Comparison of ENCODE assay signal across 17 mouse cellular contexts in the genomic region with DNA sequence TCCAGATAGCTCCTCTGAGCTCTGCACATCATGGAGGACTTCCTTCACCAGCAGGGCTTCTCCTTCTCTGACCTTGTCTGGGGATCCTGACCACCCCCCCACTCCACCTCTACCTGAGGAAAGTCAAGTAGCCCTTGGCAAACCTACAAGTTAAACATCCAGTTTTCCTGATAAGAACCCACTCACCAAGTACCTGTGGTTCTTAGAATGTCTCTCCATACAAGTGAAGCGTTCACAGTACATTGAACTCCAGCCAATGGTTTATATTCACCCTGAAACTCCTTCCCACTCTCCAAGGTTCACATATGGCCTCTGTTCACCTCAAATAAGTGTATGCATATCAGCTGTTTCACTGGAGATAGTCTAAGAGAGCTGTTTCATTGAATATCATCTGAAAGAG.
"Had no signal": no experiment of that assay in that cellular context is flagged by ENCODE, and none has a peak within 500 bp of the region (broad histone marks: within the 10 kb centered on the region; RNA-seq: fewer than 3 reads in every experiment).

No protein-coding gene starts in this region.

- H3K4me2 ChIP-seq: liver, embryonic 13.5 days; lung, embryonic 15.5 days; midbrain, embryonic 12.5 days; midbrain, embryonic 15.5 days; neural tube, embryonic 12.5 days; neural tube, embryonic 15.5 days had no signal

- H3K9me3 ChIP-seq: liver, embryonic 13.5 days; lung, embryonic 15.5 days; midbrain, embryonic 12.5 days; midbrain, embryonic 15.5 days; neural tube, embryonic 12.5 days had no signal

- H3K9ac ChIP-seq: liver, embryonic 13.5 days; lung, embryonic 15.5 days; midbrain, embryonic 12.5 days; midbrain, embryonic 15.5 days; neural tube, embryonic 12.5 days; neural tube, embryonic 15.5 days had no signal

- ATAC-seq: intestine, postnatal 0 days had no signal

- H3K36me3 ChIP-seq: liver, embryonic 13.5 days; lung, embryonic 15.5 days; midbrain, embryonic 12.5 days; midbrain, embryonic 15.5 days; neural tube, embryonic 12.5 days; neural tube, embryonic 15.5 days had no signal

- H3K4me3 ChIP-seq: layer of hippocampus, adult 2 months; left cerebral cortex, adult 2 months; liver, embryonic 13.5 days; lung, embryonic 15.5 days; midbrain, embryonic 12.5 days; midbrain, embryonic 15.5 days; neural tube, embryonic 12.5 days; neural tube, embryonic 15.5 days had no signal

- H3K27ac ChIP-seq: kidney, postnatal 0 days; left cerebral cortex, adult 2 months; liver, embryonic 13.5 days; lung, embryonic 15.5 days; midbrain, embryonic 12.5 days; midbrain, embryonic 15.5 days; neural tube, embryonic 12.5 days; neural tube, embryonic 15.5 days had no signal

- DNase-seq: kidney, adult 2 months; kidney, postnatal 25 days; layer of hippocampus, postnatal 36 days; liver, embryonic 13.5 days; right cerebral cortex, adult 18-20 months; right cerebral cortex, postnatal 14 days; right cerebral cortex, postnatal 4 days; thymus, postnatal 25 days had no signal

- H3K4me1 ChIP-seq: liver, embryonic 13.5 days; lung, embryonic 15.5 days; midbrain, embryonic 12.5 days; neural tube, embryonic 12.5 days; neural tube, embryonic 15.5 days had no signal

- H3K27me3 ChIP-seq: liver, embryonic 13.5 days; midbrain, embryonic 12.5 days; midbrain, embryonic 15.5 days; neural tube, embryonic 12.5 days; neural tube, embryonic 15.5 days had no signal
